Mouse (Mus musculus) G1E-ER4 (cell line): ENCODE results near the gene Armt1. TPM values are rescaled to one million over a fixed set of nuclear protein-coding genes. Genes with fewer than 3 reads are reported as not detected.

Experiments used
- GATA1 ChIP-seq: IDR thresholded peaks from one replicate; pipeline ENCODE4 v1.8.0; 2012; ENCODE audit warnings: low read length, inconsistent platforms
- polyA plus RNA-seq: library from polyadenylated mRNA; stranded (reverse); fragments of >175 nt; gene quantifications from 2 replicates; pipeline ENCODE4 v1.2.3, GENCODE M21; 2012

Gene Armt1
- 6.3 and 9.4 TPM in 2 replicates for polyA plus RNA-seq

DNA sequence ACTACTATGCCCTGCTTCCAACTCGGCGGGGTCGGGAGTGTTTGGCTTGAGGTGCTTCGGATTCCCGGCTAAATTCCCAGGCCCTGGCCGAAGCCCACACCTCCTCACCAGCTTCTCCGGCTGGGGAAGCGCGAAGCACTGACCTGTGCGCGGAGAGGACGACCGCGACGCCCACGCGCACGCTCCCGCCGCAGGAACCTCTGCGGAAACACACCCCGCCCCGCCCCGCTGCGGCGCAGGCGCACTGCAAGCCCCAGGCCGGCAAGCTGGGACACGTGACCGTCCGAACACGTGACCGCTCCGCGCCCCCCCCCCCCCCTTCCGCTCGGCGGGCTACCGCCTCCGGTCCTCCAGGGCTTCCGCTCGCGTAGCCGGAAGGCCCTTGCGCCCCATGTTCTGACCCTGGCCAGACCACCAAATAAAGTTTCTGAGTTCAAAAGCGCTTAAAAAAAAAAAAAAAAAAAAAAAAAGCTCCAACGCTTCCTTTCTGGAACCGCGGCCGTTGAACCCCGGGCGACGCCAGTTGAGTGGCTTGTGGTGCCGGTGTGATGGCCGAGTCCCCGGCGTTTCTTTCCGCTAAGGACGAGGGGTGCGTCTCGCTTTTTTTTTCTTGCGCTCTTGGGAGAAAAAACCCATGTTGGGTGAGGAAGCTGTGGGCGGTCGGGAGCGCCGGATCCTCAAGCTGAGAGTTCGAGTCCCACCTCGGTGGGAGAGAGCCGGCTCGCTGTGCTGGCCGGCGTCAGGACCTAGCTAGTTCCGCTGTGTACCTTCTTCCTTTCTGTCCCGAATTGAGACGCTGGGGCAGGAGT lies at the start of gene Armt1, which contains the start of gene Rmnd1:
Gene Armt1, plus strand, starts transcription at position 345 of the 809 bp plus-strand sequence.
Gene Rmnd1, minus strand, starts transcription at position 266 of the 809 bp plus-strand sequence.
- TF ChIP-seq GATA1, result no peak

DNA sequence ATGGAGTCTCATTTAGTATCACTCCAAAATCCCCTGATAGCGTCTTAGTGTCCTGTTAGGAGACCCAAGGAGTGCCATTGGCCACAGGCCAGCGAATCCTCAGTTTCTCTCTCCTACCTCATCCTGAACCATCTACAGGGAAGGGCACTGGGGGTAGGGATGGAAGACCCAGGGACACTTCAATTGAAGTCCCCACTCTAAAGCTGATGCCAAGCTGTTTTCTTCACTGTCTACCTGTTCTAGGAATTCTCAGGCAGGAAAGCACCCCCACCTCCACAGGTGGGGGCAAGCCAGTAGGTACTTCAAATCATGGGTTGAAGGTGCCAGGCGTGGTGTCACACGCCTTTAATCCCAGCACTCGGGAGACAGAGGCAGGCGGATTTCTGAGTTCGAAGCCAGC lies 48.0 kb upstream of the Armt1 start:
- TF ChIP-seq GATA1, result no peak

DNA sequence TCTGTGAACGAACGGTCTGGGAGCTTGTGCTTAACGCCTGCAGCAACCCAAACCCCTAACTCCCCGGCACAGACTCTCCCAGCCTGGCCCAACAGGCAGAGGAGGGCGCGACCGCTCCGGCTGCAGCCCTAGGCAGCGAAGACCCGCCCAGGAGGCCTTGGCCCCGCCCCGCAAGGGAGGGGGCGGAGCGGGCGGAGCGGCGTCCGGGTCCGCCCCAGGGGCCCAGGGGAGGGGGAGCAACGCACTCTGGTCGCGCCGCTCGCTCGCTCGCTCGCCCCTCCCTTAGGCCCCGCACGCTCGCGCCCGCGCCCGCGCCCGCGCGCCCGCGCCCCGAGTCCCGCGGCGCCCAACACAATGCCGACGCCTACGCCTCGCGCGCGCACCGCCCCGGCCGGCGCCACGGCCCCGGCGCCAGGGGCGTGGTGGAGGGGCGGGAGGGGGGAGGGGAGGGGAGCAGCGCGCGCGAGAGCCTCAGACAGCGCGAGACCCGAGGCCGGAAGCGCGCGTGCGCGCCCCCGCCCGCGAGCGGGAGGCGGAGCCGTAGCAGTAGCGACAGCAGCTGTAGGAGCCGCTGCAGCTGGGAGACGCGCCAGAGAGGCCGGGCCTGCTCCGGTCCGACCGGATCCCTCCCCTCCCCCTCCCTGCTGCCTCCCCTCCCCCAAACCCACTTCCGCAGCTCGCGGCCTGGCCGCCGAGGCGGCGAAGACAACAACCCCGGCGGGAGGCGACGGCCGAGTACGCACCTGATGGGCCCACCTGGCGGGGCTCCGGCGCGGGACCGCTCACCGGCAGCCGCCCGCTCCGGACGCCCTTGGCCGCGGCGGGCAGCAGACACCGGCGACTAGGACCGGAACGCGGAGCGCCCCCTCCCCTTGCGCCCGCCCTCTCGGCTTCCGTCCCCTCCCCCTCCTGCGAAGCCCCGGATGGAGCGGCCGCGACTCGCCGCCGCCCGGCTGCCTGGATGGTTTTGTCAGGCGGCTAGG lies 45.4 kb upstream of the Armt1 start:
- no peak for TF ChIP-seq GATA1

DNA sequence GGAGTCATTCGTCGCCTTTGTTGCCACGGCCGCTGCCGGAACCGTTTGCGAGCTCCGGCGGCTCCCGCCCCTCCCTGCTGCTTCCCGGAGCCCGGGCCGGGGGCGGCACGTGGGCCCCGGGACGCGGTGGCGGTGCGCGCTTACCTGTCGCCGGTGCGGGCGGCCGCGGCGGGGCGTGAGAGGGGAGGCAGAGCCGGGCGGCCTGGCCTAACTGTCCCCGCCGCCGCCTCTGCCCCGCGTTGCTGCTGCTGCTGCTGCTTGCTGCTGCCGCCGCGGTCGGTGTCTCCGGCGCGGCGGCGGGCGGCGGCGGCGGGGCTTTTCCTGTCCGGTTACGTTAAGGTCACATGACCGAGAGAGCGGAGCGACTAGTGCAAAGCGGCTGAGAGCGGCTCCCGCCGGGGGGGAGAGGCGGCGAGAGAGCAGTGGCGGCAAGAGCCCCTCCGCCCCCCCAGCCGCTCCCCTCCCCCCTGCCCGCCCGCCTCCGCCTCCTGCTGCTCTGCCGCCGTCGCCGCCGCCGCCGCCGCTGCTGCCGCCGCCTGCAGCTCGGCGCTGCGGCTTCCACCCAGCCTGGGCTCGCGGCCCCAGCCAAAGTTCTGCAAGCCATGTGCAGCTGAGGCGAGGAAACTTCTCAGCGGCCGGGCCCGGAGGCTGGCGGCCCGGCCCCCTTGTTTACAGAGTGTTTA lies 44.4 kb upstream of the Armt1 start, which contains the start of gene Zbtb2:
Gene Zbtb2, minus strand, starts transcription at position 408 of the 683 bp plus-strand sequence.
- no peak for TF ChIP-seq GATA1

DNA sequence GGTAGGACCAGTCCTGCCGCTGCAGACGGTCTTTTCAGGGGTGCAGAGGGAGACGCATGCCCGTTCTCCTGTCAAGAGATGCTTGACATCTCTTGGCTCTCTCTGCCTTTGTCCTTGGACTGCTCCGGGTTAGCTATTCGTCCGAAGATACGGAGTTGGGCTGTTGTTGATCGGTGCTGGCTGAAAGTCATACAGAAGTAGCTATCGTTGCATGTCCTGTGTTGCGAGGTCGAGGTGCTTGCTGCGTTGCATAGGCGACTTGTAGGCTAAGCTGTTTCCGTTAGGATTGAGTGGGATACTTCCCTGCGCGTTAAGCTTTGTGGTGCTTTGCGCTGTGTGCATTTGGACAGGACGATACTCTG lies 43.9 kb upstream of the Armt1 start:
- TF ChIP-seq GATA1, result no peak

DNA sequence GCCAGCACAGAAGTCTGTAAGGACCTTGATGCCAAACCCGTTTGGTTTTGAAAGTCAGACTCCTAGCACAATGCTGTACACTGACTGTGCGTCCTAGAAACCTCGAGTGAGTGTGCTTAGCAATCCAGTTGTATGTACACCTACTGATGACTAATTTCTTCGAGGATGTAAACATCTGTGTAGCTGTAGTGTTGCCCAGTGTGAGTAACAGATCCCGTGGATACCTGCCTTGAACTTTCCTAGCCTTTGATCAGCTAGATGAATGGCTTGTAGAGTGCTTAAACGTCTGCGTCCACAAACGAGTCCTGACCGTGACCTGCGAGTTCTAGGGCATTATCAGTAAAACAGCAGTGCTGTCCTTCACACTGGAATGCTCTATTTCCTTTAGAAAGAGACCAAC lies 43.2 kb upstream of the Armt1 start:
- TF ChIP-seq GATA1, result no peak

DNA sequence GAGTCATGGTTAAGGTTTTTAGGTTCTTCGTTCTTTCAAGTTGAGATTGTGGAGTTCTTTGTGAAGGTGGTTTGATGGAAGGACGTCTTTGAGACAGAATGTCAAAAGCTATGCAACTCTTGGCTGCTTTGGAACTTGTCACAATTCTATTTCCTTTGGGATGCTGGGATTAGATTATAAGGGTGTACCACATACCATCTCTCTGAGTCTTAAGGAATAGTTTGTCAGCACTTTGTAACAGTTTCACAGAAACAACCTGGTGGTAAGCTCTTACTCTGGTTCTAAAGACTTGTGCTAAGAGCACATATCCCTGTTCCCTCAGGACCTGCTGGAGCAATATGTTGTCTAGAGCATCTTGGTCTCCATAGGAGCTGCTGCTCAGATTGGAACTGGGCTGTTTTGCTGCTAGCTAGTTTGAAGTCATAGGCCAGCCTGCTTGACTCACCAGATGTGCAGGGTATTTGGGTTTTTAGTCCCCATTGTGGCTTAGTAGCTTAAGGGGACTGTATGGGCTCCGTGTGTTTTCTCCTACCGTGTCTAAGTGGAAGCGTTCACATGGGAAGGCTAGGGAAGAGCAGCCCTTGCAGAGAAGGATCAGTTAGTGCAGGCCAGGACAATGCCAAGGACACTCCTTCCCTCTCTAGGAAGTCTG lies 42.7 kb upstream of the Armt1 start:
- no peak for TF ChIP-seq GATA1

DNA sequence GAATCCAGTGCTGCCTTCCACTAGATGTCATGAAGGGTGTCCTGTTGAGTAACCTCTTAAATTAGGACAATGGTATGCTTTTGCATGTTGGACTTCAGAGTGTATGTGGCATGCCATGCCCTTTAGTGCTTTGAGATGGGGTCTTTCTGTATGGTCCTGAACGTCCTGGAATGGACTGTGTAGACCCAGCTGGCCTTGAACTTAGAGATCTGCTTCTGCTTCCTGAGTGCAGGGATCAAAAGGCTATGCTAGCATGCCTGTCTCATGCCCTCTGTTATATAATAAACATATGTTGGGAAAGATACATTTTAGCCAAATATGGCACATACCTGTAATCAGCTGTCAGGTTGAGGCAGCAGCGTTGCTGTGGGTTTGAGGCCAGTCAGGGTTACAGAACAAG lies 41.7 kb upstream of the Armt1 start:
- TF ChIP-seq GATA1, result no peak

DNA sequence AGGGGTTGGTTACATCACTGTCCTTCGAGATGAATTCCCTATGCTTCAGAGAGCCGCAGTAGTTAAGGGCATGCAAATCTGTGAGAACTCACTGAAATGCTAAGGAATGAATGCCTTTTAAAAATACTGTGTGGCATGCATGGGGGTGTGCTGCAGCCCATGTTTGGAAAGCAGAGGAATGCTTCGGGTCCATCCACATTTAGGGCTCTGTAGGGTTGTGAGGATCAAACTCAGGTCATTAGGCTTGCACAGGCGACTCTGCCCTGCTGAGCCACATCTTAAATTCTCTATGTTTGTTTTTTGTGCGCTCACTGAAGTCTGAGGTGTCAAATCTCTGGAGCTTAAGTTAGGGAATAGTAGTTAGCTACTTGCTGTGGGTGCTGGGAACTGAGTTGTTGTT lies 41.2 kb upstream of the Armt1 start:
- TF ChIP-seq GATA1, result no peak

DNA sequence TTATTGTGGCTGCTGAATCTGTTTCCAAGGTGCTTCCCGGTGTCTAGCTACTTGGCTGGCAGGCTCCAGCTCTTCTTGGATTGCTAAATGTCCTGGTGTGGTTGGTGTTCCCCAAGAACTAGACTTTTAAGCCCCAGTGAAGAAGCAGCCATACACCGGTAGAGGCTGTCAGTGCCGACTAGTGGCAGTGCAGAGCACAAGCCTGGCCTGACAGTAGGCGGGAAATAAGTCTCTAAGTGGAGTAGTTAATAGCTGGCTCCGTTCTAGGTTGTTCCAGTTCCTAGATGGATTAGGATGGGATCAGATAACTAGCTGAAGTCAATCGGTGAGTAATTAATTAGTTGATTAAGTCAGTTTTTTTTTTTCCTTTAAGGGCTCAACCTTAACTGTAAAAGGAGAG lies 40.4 kb upstream of the Armt1 start:
- no peak for TF ChIP-seq GATA1

DNA sequence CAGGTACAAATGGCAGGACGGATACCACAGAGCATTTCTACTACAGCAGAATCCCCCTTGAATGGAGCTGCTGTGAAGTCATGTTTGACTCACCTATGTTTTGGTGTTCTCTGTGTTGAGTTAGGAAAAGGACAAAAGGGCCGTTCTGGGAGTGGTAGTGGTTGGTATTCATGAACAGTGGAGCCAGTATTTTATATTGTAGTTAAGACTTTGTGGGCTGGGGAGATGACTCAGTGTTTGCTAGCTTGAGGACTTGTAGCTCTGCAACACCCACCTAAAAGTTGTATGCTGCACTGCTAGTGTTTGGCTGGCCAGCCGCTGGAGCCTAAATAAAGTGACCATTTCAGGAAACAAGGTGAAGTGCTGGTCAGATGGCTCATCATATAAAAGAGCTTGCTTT lies 36.9 kb upstream of the Armt1 start:
- no peak for TF ChIP-seq GATA1

DNA sequence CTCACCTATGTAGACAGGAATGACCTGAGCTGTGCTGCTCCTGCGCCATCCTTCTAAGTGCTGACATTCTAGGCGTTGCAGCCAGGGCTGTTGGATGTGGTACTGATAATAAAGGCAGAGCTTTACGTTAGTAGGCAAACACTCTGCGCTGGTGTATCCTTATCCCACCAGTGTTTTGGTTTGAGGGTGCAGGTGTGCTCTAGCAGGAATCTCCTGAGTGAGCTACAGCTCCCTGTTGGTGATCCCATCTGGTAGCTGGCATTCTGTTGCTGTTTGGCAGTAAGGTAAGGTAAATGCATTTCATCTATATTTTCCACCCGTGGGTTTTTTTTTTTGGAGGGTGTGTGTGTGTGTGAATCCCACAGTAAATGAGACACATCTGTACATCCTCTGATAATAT lies 34.2 kb upstream of the Armt1 start:
- TF ChIP-seq GATA1, result no peak

DNA sequence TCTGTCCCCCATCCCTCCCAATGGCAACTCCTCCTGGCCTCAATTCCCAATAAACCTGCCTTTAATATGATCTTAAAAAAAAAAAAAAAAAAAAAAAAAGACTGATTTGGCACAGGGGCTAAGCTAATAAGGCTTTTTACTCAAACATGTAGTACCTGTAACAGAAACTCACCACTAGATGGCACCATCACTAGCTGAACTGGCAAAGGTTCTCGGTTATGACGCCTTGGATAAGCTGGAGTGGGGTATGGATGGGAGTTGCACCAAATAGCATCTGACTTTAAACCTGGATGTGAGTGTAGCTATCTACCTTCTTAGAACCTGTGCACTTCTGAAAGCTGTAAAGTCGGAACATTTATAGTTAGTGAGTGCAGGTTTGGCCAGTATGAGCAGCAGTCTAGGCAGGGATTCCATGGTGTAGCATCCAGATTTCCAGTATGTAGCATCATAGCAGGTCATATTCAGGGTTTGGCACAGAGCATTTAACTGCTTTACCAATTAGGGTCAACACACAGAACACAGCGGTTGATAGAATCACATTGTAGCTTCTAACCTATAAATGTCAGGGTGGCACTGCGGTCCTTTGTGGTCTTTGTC lies 27.3 kb upstream of the Armt1 start:
- TF ChIP-seq GATA1, result no peak

DNA sequence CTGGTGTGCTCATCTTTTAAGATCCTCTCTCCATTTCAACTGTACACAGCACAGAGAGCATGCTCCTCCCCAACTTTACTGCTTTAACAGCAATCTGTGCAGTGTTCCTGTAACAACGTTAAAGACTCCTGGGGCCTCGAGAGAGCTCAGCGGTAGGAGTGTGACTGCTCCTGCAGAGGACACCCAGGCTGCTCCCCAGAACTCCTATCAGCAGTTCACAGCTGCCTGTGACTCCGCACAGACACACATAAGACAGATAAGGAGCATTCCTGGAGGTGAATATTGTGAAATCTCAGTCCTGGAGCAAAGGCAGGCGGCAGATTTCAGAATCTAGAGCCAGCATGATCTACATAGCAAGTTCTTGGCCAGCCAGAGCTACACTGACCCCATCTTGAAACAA lies 26.8 kb upstream of the Armt1 start:
- no peak for TF ChIP-seq GATA1

DNA sequence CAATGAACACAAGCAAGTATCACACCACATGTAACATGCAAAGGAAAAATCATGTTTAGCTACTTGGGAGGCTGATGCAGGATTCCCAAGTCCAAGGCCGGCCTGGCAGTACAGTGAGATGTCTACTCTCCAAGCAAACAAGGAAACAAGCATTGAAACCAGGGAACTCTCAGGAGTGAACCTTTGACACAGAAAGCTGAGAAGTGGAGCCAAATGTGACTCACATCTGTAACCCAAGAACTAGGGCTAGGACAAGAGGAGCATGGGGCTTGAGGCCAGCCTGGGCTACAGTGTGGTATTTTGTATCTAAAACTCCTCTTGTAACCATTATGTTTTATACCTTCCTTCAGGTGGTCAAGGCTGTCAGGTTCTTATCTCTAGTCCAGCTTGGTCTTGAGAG lies 25.1 kb upstream of the Armt1 start:
- TF ChIP-seq GATA1, result no peak
